Mouse (Mus musculus) megakaryocyte progenitor cell, adult 5-6 weeks (primary cell): ENCODE measurements around the gene Spem2. TPM values are rescaled to one million over a fixed set of nuclear protein-coding genes. Genes with fewer than 3 reads are reported as not detected.

Source experiments
- total RNA-seq, 2 experiments: library from RNA; stranded (forward) in 1 of 2; stranded (reverse) in 1 of 2; fragments of 157-497, 149-512 nt in 1 of 2; fragments of 200-1000 nt in 1 of 2; gene quantifications; 2 replicates each; pipeline versions ENCODE4 v1.2.3 to v1.2.4; 2015 to 2017

Spem2 gene
- total RNA-seq, 2 experiments from 2014 or later = not detected

Other genes starting within 250 kb of the Spem2 start
Only the 30 nearest of the 44 such genes appear.
- gene Mpdu1, start 155.8 kb downstream of the Spem2 start, total RNA-seq (2015) = 28.6 and 37.5 TPM in 2 replicates
- 55.0 and 55.5 TPM in 2 replicates for gene Mpdu1, start 155.8 kb downstream of the Spem2 start, total RNA-seq (2017)
- 33.1 and 39.3 TPM in 2 replicates for gene Cd68, start 152.3 kb downstream of the Spem2 start, total RNA-seq (2015)
- gene Cd68, start 152.3 kb downstream of the Spem2 start, total RNA-seq (2017) = 15.5 and 25.0 TPM in 2 replicates
- gene Eif4a1, start 146.0 kb downstream of the Spem2 start, total RNA-seq (2015) = 1,029 and 1,055 TPM in 2 replicates
- gene Eif4a1, start 146.0 kb downstream of the Spem2 start, total RNA-seq (2017) = 1,055 and 1,141 TPM in 2 replicates
- gene Senp3, start 136.4 kb downstream of the Spem2 start, total RNA-seq (2015) = 140 and 145 TPM in 2 replicates
- gene Senp3, start 136.4 kb downstream of the Spem2 start, total RNA-seq (2017) = 108 and 123 TPM in 2 replicates
- 28.5 and 31.9 TPM in 2 replicates for gene Tnfsf13, start 132.7 kb downstream of the Spem2 start, total RNA-seq (2015)
- gene Tnfsf13, start 132.7 kb downstream of the Spem2 start, total RNA-seq (2017) = 49.4 and 53.7 TPM in 2 replicates
- gene Tnfsf12, start 122.6 kb downstream of the Spem2 start, total RNA-seq (2015) = 0.88 and 2.0 TPM in 2 replicates
- gene Tnfsf12, start 122.6 kb downstream of the Spem2 start, total RNA-seq (2017) = 0.75 and 1.0 TPM in 2 replicates
- 7.5 and 9.4 TPM in 2 replicates for gene Tnfsfm13, start 122.4 kb downstream of the Spem2 start, total RNA-seq (2015)
- gene Tnfsfm13, start 122.4 kb downstream of the Spem2 start, total RNA-seq (2017) = 6.1 and 7.9 TPM in 2 replicates
- 140 and 147 TPM in 2 replicates for gene Polr2a, start 59.8 kb downstream of the Spem2 start, total RNA-seq (2015)
- gene Polr2a, start 59.8 kb downstream of the Spem2 start, total RNA-seq (2017) = 21.0 and 34.4 TPM in 2 replicates
- not detected in 2 replicates for gene Slc35g3, start 56.5 kb downstream of the Spem2 start, total RNA-seq (2015)
- gene Slc35g3, start 56.5 kb downstream of the Spem2 start, total RNA-seq (2017) = not detected in 2 replicates
- gene Zbtb4, start 52.6 kb downstream of the Spem2 start, total RNA-seq (2015) = 1.3 and 1.5 TPM in 2 replicates
- gene Zbtb4, start 52.6 kb downstream of the Spem2 start, total RNA-seq (2017) = 0.51 and 0.54 TPM in 2 replicates
- 0.24 and 1.6 TPM in 2 replicates for gene Chrnb1, start 22.5 kb downstream of the Spem2 start, total RNA-seq (2015)
- gene Chrnb1, start 22.5 kb downstream of the Spem2 start, total RNA-seq (2017) = 0.04 and 0.44 TPM in 2 replicates
- gene Fgf11, start 16.6 kb downstream of the Spem2 start, total RNA-seq (2015) = 0.22 and 0.52 TPM in 2 replicates
- 0.21 and 0.41 TPM in 2 replicates for gene Fgf11, start 16.6 kb downstream of the Spem2 start, total RNA-seq (2017)
- not detected in 2 replicates for gene Tmem102, start 12.8 kb downstream of the Spem2 start, total RNA-seq (2015)
- not detected in 2 replicates for gene Tmem102, start 12.8 kb downstream of the Spem2 start, total RNA-seq (2017)
- gene Gm39566, start 3.2 kb downstream of the Spem2 start, total RNA-seq (2015) = not detected in 2 replicates
- gene Gm39566, start 3.2 kb downstream of the Spem2 start, total RNA-seq (2017) = not detected in 2 replicates
- gene Spem1, start 3.7 kb upstream of the Spem2 start, total RNA-seq (2015) = not detected in 2 replicates
- gene Spem1, start 3.7 kb upstream of the Spem2 start, total RNA-seq (2017) = 0.79 TPM in 1 of 2 replicates, not detected in the other
- gene Nlgn2, start 19.3 kb upstream of the Spem2 start, total RNA-seq (2015) = 8.4 and 10.8 TPM in 2 replicates
- 3.5 and 6.2 TPM in 2 replicates for gene Nlgn2, start 19.3 kb upstream of the Spem2 start, total RNA-seq (2017)
- 240 and 307 TPM in 2 replicates for gene Tmem256, start 20.0 kb upstream of the Spem2 start, total RNA-seq (2015)
- 174 and 238 TPM in 2 replicates for gene Tmem256, start 20.0 kb upstream of the Spem2 start, total RNA-seq (2017)
- gene Plscr3, start 27.9 kb upstream of the Spem2 start, total RNA-seq (2015) = 60.6 and 62.2 TPM in 2 replicates
- gene Plscr3, start 27.9 kb upstream of the Spem2 start, total RNA-seq (2017) = 29.1 and 32.9 TPM in 2 replicates
- 0.32 TPM in 1 of 2 replicates, not detected in the other for gene Tnk1, start 40.3 kb upstream of the Spem2 start, total RNA-seq (2015)
- 0.54 TPM in 1 of 2 replicates, not detected in the other for gene Tnk1, start 40.3 kb upstream of the Spem2 start, total RNA-seq (2017)
- not detected in 2 replicates for gene Tmem95, start 59.6 kb upstream of the Spem2 start, total RNA-seq (2015)
- gene Tmem95, start 59.6 kb upstream of the Spem2 start, total RNA-seq (2017) = not detected in 2 replicates
- 1.1 and 2.3 TPM in 2 replicates for gene Kctd11, start 62.9 kb upstream of the Spem2 start, total RNA-seq (2015)
- 0.88 and 1.9 TPM in 2 replicates for gene Kctd11, start 62.9 kb upstream of the Spem2 start, total RNA-seq (2017)
- gene Acap1, start 77.1 kb upstream of the Spem2 start, total RNA-seq (2015) = 23.6 and 24.7 TPM in 2 replicates
- gene Acap1, start 77.1 kb upstream of the Spem2 start, total RNA-seq (2017) = 59.2 and 67.5 TPM in 2 replicates
- 1.9 and 3.0 TPM in 2 replicates for gene 2810408A11Rik, start 82.5 kb upstream of the Spem2 start, total RNA-seq (2015)
- 1.7 and 6.6 TPM in 2 replicates for gene 2810408A11Rik, start 82.5 kb upstream of the Spem2 start, total RNA-seq (2017)
- 9.5 and 11.0 TPM in 2 replicates for gene Neurl4, start 82.6 kb upstream of the Spem2 start, total RNA-seq (2015)
- 20.2 and 21.6 TPM in 2 replicates for gene Neurl4, start 82.6 kb upstream of the Spem2 start, total RNA-seq (2017)
- gene Gps2, start 95.4 kb upstream of the Spem2 start, total RNA-seq (2015) = 106 and 114 TPM in 2 replicates
- gene Gps2, start 95.4 kb upstream of the Spem2 start, total RNA-seq (2017) = 46.2 and 56.3 TPM in 2 replicates
- gene Eif5a, start 103.5 kb upstream of the Spem2 start, total RNA-seq (2015) = 1,355 and 1,412 TPM in 2 replicates
- gene Eif5a, start 103.5 kb upstream of the Spem2 start, total RNA-seq (2017) = 1,221 and 1,257 TPM in 2 replicates
- 0.32 TPM in 1 of 2 replicates, not detected in the other for gene Ybx2, start 117.3 kb upstream of the Spem2 start, total RNA-seq (2015)
- not detected in 2 replicates for gene Ybx2, start 117.3 kb upstream of the Spem2 start, total RNA-seq (2017)
- 0.22 TPM in 1 of 2 replicates, not detected in the other for gene Slc2a4, start 129.7 kb upstream of the Spem2 start, total RNA-seq (2015)
- gene Slc2a4, start 129.7 kb upstream of the Spem2 start, total RNA-seq (2017) = not detected in 2 replicates
- not detected in 2 replicates for gene Cldn7, start 146.3 kb upstream of the Spem2 start, total RNA-seq (2015)
- gene Cldn7, start 146.3 kb upstream of the Spem2 start, total RNA-seq (2017) = not detected in 2 replicates
- gene Ctdnep1, start 162.7 kb upstream of the Spem2 start, total RNA-seq (2015) = 131 and 135 TPM in 2 replicates
- gene Ctdnep1, start 162.7 kb upstream of the Spem2 start, total RNA-seq (2017) = 28.7 and 33.7 TPM in 2 replicates